Mouse (Mus musculus) forebrain, embryonic 12.5 days (tissue): ENCODE measurements around the gene Car6. TPM values are rescaled to one million over a fixed set of nuclear protein-coding genes. Genes with fewer than 3 reads are reported as not detected.

Experiments used
- ATAC-seq: fragments of 200-750 bp; cut with Nextera tagmentation; 2 replicates; pipeline ENCODE4 v1.8.0; 2017; ENCODE audit warnings: moderate TSS enrichment; ENCODE audit not compliant: low FRiP score
- H3K27ac ChIP-seq: fragments of 300-500 bp; sonication (generic); 2 replicates; pipeline ENCODE4 v1.5.1; 2016; ENCODE audit warnings: mild to moderate bottlenecking
- H3K27me3 ChIP-seq: fragments of 300-500 bp; sonication (generic); 2 replicates; pipeline ENCODE4 v1.6.1; 2016; ENCODE audit warnings: mild to moderate bottlenecking
- H3K36me3 ChIP-seq: fragments of 300-500 bp; sonication (generic); replicated peaks from 2 replicates; pipeline ENCODE4 v1.6.1; 2016; ENCODE audit warnings: mild to moderate bottlenecking
- H3K4me1 ChIP-seq: fragments of 300-500 bp; sonication (generic); 2 replicates; pipeline ENCODE4 v1.6.1; 2016
- H3K4me2 ChIP-seq: fragments of 300-500 bp; sonication (generic); 2 replicates; pipeline ENCODE4 v1.6.1; 2016; ENCODE audit warnings: mild to moderate bottlenecking, moderate library complexity
- H3K4me3 ChIP-seq: fragments of 300-500 bp; sonication (generic); replicated peaks from 2 replicates; pipeline ENCODE4 v1.5.1; 2016; ENCODE audit warnings: mild to moderate bottlenecking
- H3K9ac ChIP-seq: fragments of 300-500 bp; sonication (generic); 2 replicates; pipeline ENCODE4 v1.6.1; 2016; ENCODE audit warnings: mild to moderate bottlenecking
- H3K9me3 ChIP-seq: fragments of 300-500 bp; sonication (generic); 2 replicates; pipeline ENCODE4 v1.6.1; 2016
- WGBS: fragments of 180-500 bp; shearing (Covaris S2); methylation state at CpG from one replicate; pipeline ENCODE4 v1.1.7; 2016; 5-methylcytosine and 5-hydroxymethylcytosine counted together
- polyA plus RNA-seq: library from polyadenylated mRNA; unstranded; fragments of >200 nt; fragmentation: Nextera tagmentation; extraction: Ambion mirVana; gene quantifications from 2 replicates; pipeline ENCODE4 v1.2.1, GENCODE M21; 2016

The Car6 gene
- not detected in 2 replicates for polyA plus RNA-seq

DNA sequence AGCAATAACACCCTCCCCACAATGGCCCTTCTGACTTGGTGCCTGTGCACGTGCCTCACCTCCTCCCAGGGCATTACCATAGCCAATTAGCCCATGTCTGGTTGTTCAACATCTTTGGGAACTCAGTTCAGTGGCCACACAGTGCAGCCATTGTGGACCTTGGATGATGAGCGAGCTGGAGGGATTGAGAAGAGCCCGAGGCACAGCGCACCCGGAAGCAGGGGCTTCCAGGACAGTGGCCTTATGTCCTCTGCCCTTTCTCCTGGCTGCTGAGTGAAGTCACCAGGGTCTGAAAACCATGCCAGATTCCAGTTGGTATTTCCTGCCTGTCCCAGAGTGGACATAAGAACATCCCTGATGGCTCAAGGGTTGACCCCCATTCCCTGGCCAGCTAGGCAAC lies at the start of gene Car6:
Gene Car6, minus strand, starts transcription at position 101 of the 400 bp plus-strand sequence.
- peaks cover 5% of the 10 kb centered on the region; the same call in 1 of the 2 replicates for H3K27me3 ChIP-seq
- H3K4me2 ChIP-seq, result no peak within 1 kb of the TSS
- no peak within 1 kb of the TSS for H3K9ac ChIP-seq
- no peak for ATAC-seq
- no peaks in the 10 kb centered on the region for H3K36me3 ChIP-seq
- no peak within 1 kb of the TSS for H3K27ac ChIP-seq
- no peak within 1 kb of the TSS for H3K4me3 ChIP-seq
- 67% methylated on average over 5 of the region's 5 CpGs for WGBS
- no peaks in the 10 kb centered on the region for H3K9me3 ChIP-seq
- no peaks in the 10 kb centered on the region for H3K4me1 ChIP-seq

DNA sequence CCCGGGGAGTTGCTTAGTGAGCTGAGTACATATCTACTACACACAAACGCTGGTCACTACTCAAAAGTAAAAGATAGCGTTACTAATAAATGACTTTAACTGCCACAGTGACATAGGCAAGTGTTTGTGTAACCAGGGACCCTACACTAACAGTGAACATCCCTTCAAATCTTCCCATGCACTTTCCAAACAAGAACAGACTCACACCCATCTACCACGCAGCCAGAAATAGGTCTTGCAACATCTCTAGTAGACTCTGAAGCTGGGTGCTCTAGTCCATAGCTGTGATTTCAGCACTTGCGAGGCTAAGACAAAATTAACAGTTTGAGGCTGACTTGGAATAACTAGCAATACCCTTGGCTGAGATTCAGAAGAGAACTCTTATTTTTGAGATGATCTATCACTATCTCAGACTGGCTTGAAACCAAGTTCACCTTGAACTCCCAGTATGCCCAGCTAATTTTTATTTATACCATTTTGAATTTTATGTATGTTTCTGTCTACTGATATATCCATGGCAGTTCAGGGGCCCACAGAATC lies 48.7 kb upstream of the Car6 start:
- no peak overlapping the region for H3K4me3 ChIP-seq
- H3K4me2 ChIP-seq, result no peak overlapping the region
- H3K27me3 ChIP-seq, result no peaks in the 10 kb centered on the region
- peaks cover 52% of the 10 kb centered on the region for H3K36me3 ChIP-seq
- H3K27ac ChIP-seq, result no peak overlapping the region
- no peak for ATAC-seq
- H3K9ac ChIP-seq, result no peak overlapping the region
- H3K4me1 ChIP-seq, result peaks cover 18% of the 10 kb centered on the region
- H3K9me3 ChIP-seq, result no peaks in the 10 kb centered on the region
- WGBS, result 81% methylated on average over 5 of the region's 5 CpGs

DNA sequence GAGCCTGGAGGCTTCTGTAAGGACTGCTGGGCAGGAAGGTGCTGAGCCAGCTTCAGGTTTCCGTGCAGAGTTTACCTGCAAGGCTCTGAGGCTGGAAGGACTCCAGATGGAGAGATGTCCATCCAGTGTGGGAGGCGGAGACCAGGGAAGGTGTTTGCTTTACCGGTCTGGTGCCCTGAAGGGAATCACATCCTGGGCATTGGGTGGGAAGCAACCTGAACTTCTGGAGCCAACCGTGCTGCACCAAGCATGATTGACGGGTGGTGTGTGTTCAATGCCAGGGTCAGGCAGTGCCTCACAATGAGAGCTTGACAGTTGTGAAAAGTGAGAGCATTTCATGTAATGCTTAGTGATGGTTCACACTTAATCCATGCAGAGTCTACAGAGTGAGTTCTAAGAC lies 47.8 kb upstream of the Car6 start:
- Histone ChIP-seq H3K27ac (no peak overlapping the region), H3K27me3 (no peaks in the 10 kb centered on the region), H3K4me1 (peaks cover 18% of the 10 kb centered on the region), H3K9ac (no peak overlapping the region), H3K4me2 (no peak overlapping the region), H3K36me3 (peaks cover 60% of the 10 kb centered on the region), H3K9me3 (no peaks in the 10 kb centered on the region), H3K4me3 (no peak overlapping the region)
- WGBS, result 78% methylated on average over 5 of the region's 5 CpGs
- no peak for ATAC-seq

DNA sequence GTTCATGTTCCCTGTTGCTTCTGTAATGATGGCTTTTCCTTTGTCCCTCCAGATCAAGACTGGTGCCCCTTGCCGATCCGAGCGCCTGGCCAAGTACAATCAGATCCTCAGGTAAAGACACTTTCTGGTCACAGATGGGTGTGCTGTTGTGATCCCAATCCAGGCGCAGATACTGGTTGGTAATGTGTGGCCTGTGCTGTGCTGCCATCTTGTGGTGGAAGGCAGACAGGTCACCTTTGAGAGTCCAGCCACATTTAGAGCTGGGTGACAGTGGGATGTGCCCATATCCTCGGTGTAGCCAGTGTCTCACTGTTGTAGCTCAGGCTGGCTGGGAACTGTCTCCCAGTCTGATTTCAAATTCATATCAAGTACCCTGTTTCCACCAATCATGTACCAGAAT lies 46.9 kb upstream of the Car6 start:
- peaks cover 69% of the 10 kb centered on the region for H3K36me3 ChIP-seq
- no peaks in the 10 kb centered on the region for H3K9me3 ChIP-seq
- no peak overlapping the region for H3K27ac ChIP-seq
- peak; percentile 55 for ATAC-seq
- H3K9ac ChIP-seq, result no peak overlapping the region
- no peak overlapping the region for H3K4me2 ChIP-seq
- H3K4me3 ChIP-seq, result no peak overlapping the region
- H3K4me1 ChIP-seq, result peaks cover 18% of the 10 kb centered on the region
- H3K27me3 ChIP-seq, result no peaks in the 10 kb centered on the region
- 66% methylated on average over 5 of the region's 5 CpGs for whole genome bisulfite sequencing

DNA sequence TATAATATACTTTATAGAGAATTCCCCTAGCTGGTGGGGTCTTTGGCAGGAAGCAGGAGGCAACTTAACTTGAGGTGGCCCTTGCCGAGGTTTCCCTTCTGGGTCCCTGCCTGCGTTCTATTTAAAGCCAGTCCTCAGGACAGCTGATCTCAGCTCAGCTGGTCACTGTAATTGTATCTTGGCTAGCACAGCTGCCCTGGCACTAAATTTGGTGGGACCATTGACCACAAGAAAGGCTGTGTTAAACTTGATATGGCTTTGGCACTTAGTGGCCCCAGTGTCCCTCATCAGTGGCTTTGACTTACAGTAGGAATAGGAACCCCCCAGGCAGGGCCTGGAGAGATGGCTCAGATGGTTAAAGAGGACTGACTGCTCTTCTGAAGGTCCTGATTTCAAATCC lies 44.7 kb upstream of the Car6 start:
- peaks cover 90% of the 10 kb centered on the region for H3K36me3 ChIP-seq
- H3K9ac ChIP-seq, result no peak overlapping the region
- H3K9me3 ChIP-seq, result no peaks in the 10 kb centered on the region
- 81% methylated on average over 2 of the region's 2 CpGs for WGBS
- H3K27ac ChIP-seq, result no peak overlapping the region
- no peak overlapping the region for H3K4me2 ChIP-seq
- no peak for ATAC-seq
- H3K27me3 ChIP-seq, result no peaks in the 10 kb centered on the region
- peaks cover 23% of the 10 kb centered on the region for H3K4me1 ChIP-seq
- no peak overlapping the region for H3K4me3 ChIP-seq

DNA sequence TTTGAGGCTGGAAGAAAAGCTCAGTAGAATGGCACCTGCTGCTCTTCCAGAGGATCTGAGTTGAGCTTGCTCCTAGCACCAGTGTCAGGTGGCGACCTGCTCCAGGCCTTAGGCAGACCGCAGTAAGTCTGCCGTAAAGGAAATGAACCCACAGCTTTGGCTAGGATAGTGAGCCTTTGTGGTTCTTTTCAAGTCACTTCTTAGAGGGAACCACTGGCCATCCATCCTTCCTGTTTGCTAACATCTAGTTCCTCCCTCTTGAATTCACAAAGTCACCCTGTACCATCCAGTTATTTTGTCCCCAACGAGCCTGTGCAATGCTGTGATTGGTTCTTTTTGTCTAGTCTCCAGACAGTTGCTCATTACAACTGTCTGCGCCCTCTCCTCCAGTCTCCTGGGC lies 41.6 kb upstream of the Car6 start:
- peaks cover 72% of the 10 kb centered on the region for H3K36me3 ChIP-seq
- no peak overlapping the region for H3K4me3 ChIP-seq
- H3K9me3 ChIP-seq, result no peaks in the 10 kb centered on the region
- 77% methylated on average over 5 of the region's 5 CpGs for WGBS
- peaks cover 38% of the 10 kb centered on the region for H3K4me1 ChIP-seq
- H3K27ac ChIP-seq, result no peak overlapping the region
- H3K9ac ChIP-seq, result no peak overlapping the region
- no peaks in the 10 kb centered on the region for H3K27me3 ChIP-seq
- H3K4me2 ChIP-seq, result no peak overlapping the region
- ATAC-seq, result no peak

DNA sequence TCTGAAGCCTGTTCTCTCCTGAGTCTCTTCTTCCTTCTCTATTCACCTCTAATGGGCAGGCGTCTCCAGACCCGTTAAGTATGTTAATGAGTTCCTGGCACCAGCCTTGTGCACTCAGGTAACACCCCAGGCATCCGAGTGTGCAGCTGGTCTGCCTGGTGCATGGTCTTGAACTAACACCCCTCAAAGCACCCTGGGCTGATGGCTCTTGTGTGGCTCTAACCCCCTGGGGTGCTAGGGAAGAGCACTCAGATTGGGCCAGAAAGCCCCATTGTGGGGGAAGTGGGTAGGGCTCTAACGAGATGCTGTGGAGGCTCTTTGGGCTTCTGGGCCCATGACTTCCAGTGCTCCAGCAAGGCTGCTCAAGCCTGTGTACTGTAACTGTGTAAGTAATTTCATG lies 40.6 kb upstream of the Car6 start:
- no peaks in the 10 kb centered on the region for H3K27me3 ChIP-seq
- no peak overlapping the region; the same call in 1 of the 2 replicates for H3K4me2 ChIP-seq
- no peak for ATAC-seq
- H3K36me3 ChIP-seq, result peaks cover 62% of the 10 kb centered on the region
- H3K9me3 ChIP-seq, result no peaks in the 10 kb centered on the region
- H3K4me3 ChIP-seq, result no peak overlapping the region
- peak overlapping the region; percentile 25; the same call in 1 of the 2 replicates for H3K9ac ChIP-seq
- 0 out of 2 replicates have a peak overlapping the region, but pooled peaks have one; percentile 25 for H3K27ac ChIP-seq
- H3K4me1 ChIP-seq, result peaks cover 38% of the 10 kb centered on the region
- 49% methylated on average over 4 of the region's 4 CpGs for WGBS

DNA sequence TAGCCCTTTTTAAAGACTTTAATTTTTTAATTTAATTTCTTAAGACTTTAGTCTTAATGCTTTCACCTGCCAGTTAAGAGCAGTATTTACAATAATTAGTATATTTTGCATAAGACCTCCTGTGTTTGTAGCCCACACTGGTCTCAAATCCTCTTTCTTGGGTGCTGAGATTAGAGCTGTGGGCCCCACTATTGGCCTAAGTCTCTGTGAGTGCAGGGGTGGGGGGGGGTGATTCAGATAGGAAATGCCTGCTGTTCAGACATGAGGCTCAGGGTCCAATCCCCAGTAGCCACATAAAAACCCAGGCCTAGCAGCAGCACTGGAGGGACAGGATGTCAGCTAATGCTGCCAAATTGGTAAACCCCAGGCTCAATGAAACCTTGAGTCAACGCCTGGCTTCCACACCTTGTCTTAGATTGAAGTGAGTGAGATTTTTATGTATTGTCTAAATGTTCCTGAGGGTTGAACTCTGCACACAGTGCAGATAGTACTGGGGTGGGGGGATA lies 39.3 kb upstream of the Car6 start:
- Histone ChIP-seq H3K36me3 (peaks cover 49% of the 10 kb centered on the region), H3K9ac (no peak overlapping the region), H3K4me2 (no peak overlapping the region; the same call in 1 of the 2 replicates), H3K27ac (no peak overlapping the region), H3K4me1 (peaks cover 44% of the 10 kb centered on the region), H3K27me3 (no peaks in the 10 kb centered on the region), H3K4me3 (no peak overlapping the region), H3K9me3 (no peaks in the 10 kb centered on the region)
- ATAC-seq, result no peak
- WGBS, result 79% methylated on average over 1 of the region's 1 CpGs

DNA sequence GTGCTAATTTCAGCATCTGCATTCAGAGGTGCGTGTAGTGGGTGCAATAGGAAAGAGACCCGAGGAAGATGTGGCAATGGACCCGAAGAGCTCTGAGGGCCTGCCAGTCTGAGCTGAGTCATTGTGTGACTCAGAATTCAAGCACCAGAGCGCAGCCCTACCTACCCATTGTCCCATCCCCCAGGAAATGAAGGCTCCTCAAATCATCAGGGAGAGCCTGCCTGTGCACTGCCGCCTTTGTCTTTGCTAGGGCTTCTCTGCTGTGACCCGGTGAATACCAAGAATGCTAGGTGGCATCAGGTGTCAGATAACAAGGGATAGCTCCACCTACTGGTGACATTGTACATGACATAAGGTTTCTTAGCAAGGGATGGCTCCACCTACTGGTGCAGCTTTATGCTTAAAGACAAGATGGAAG lies 38.8 kb upstream of the Car6 start:
- WGBS, result 5% methylated on average over 6 of the region's 6 CpGs
- H3K36me3 ChIP-seq, result peaks cover 45% of the 10 kb centered on the region

DNA sequence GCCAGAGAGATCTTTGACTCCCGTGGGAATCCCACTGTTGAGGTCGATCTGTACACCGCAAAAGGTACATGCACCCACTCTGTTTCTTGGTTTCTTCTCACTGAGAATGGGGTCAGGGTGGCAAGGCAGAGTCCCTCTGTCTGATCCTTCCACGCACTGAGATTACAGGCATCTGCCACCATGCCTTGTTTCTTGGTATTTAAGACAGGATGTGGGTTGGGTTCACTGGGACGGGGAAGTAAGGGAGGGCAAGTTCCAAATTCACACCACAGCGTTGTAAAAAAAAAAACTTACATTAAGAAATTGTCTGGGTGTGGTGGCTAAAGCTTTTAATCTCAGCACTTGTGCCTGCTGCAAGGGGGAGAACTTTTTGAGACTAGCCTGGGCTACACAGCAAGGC lies 38.4 kb upstream of the Car6 start:
- peak overlapping the region; percentile 87 for H3K4me2 ChIP-seq
- H3K27me3 ChIP-seq, result no peaks in the 10 kb centered on the region
- peaks cover 52% of the 10 kb centered on the region for H3K4me1 ChIP-seq
- H3K9ac ChIP-seq, result 0 out of 2 replicates have a peak overlapping the region, but pooled peaks have one; percentile 87
- peak overlapping the region; percentile 82 for H3K4me3 ChIP-seq
- peaks cover 41% of the 10 kb centered on the region for H3K36me3 ChIP-seq
- no peak for ATAC-seq
- H3K27ac ChIP-seq, result no peak overlapping the region
- 35% methylated on average over 6 of the region's 6 CpGs for whole genome bisulfite sequencing
- no peaks in the 10 kb centered on the region for H3K9me3 ChIP-seq

More for the DNA sequence above, 38.8 kb upstream of the Car6 start:
- H3K4me3 ChIP-seq, result peak overlapping the region; percentile 82; the same call in 1 of the 2 replicates
- peaks cover 48% of the 10 kb centered on the region for H3K4me1 ChIP-seq
- H3K4me2 ChIP-seq, result peak overlapping the region; percentile 87
- H3K9me3 ChIP-seq, result no peaks in the 10 kb centered on the region
- no peak overlapping the region for H3K9ac ChIP-seq
- no peaks in the 10 kb centered on the region for H3K27me3 ChIP-seq
- H3K27ac ChIP-seq, result peak overlapping the region; percentile 42; the same call in 1 of the 2 replicates
- no peak for ATAC-seq

DNA sequence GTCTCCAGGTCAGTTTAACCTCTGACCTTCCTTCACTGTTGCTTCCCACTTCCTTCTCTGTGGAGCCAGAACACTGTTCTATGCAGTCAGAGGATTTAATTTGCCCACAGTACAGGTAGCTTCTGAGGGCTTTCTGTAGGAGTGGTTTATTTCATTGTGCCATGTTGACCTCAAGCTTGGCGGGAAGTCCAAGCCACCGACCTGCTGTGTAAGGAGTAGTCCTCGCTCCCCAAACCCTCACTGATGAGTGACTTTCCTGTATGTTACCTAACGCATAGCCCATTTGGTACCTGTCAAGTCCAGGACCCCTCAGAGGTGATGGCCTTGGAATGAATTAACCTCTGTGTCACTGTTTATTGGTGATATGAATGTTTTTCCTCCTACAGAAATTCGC lies 38.0 kb upstream of the Car6 start:
- Histone ChIP-seq H3K36me3 (peaks cover 36% of the 10 kb centered on the region), H3K27ac (0 out of 2 replicates have a peak overlapping the region, but pooled peaks have one; percentile 20), H3K4me3 (peak overlapping the region; percentile 82), H3K27me3 (no peaks in the 10 kb centered on the region), H3K4me1 (peaks cover 56% of the 10 kb centered on the region), H3K9ac (peak overlapping the region; percentile 87), H3K4me2 (peak overlapping the region; percentile 87), H3K9me3 (no peaks in the 10 kb centered on the region)
- ATAC-seq, result no peak
- 24% methylated on average over 5 of the region's 5 CpGs for WGBS

DNA sequence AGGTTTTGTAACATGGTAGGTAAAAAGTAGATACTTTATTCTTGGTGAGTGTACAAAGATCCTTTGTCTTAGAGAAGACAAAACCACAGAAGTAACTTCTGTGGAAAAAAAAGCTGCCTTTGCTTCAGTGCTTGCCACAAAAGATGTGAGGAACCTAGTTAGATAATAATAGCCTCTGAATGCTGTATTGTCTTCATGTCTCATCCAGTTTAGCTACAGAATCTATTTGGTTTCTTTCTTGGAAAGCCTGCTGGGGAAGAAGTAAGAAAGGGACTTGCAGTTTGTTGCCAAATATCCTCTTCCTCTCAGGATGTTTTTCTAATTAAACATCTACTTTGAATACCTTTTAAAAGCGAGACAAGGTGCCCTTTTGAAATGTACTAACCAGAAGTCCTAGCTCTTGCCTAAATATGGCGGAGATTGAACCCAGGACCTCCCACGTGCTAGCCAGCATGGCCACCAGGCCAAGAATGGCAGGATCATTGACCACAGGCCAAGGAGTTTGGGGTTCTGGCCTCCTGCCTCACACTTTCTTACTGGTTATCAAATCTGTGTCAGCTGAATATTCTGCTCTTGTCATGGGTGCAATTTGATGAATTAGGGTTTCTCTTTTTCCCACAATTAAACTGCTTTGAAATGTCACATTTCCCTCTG lies 37.4 kb upstream of the Car6 start:
- Histone ChIP-seq H3K27ac (peak overlapping the region; percentile 99), H3K36me3 (peaks cover 32% of the 10 kb centered on the region), H3K4me1 (peaks cover 56% of the 10 kb centered on the region)

More for the DNA sequence above, 37.4 kb upstream of the Car6 start:
- Histone ChIP-seq H3K4me2 (peak overlapping the region; percentile 87), H3K9me3 (no peaks in the 10 kb centered on the region), H3K9ac (peak overlapping the region; percentile 87), H3K27me3 (no peaks in the 10 kb centered on the region), H3K4me3 (peak overlapping the region; percentile 82)
- WGBS, result 3% methylated on average over 3 of the region's 3 CpGs
- ATAC-seq, result no peak
